Mouse (Mus musculus) 416B (cell line): ENCODE results near the gene Sar1b.
A peak's percentile ranks its signal among the peaks of the same experiment; 100 is the strongest.

ENCODE experiments used
- DNase-seq: peaks from one replicate; pipeline ENCODE4 v3.0.0; 2011; ENCODE audit warnings: low read depth

Sar1b gene

DNA sequence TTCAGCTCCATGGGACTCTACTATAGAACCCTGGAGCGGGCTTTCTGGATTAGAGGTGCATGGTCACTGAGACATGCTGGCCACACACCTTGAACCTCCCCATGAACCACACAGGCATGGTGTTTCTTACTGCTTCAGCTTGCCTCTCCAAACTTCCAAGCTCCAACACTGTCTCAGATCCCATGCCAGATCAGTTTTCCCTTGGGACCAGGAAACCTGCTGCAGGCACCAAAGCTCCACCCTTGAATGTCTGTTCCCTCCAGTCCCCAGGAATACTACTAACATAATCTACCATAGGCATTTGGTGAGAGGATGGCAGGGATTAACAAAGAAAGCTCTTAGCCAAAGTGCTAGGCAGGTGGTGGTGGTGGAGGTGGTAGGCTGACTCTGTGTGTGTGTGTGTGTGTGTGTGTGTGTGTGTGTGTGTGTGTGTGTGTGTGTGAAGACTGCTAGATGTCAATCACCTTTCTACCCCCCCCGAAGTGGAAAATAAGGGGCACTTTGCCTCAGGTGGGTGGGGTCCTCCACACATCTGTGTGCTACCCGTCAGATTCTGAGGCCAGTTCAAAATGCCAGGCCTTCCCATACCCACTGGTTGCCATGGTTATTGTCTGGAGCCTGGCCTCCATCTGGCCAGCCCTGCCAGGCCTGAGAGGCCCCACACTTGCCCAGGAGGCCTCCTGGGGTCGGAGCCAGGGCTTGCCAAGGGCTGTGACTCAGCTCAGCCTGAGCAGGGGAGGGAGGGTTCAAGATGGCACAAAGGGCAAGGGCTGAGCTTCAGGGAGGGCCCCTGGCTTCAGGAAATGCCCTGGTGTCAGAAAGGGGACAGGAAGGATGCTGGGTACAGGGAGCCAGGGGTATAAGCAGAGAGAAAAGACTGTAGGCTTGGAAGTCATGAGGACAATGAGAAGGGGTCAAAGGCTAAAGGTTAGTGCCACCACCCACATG is 68.7 kb downstream of the Sar1b start:
- peak; percentile 87 for DNase-seq

DNA sequence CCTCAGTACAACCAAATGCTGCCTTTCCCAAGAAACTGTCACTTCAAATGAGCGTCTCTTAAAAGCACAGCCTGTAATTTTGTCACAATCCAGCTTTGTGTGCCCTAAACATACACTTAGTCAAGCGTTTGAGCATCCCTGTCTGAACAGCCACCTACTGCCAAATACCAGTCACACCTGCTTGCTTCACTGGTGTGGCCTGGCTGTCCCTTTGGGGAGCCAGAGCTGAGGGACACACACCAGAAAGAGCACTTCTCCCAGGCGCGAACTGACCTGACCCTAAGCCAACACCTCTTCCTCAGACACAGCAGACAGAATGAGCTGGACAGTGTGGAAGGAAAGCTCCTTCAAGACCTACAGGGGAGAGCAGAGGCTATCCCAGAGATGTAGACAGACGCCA is 69.5 kb downstream of the Sar1b start:
- no peak for DNase-seq

DNA sequence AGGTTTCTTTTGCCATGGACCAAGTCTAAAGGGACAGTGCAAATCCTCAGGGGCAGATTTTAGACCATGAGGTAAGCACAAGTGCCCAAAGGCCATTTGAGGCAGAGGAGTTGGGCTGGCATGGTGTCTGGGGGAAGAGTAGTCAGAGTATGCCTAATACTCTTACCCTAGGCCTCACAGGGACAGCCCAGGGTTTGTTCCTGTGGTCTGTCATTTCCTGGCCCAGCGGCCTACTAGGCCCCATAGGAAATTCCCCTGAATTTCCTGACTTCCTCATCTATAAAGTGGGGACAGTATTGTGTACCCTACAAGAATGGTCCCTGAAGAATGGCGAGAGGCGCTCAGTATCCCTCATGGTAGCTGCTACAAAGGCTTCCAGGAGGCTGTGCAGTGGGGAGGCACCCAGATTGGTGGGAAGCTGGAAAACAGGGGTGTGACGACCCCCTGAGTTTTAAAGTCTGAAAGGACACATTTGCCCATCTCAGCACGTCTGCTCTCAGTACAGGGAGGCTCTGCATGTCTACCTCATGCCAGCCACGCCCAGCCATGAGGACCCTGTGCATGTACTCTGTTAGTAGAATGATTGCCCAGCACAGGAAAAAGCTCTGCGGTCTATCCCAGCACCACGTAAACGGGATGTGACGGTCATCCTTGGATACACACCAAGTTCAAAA is 70.0 kb downstream of the Sar1b start:
- peak; percentile 43 for DNase-seq

GRCm38 (mm10) chr11:51834067-51834411 is 70.6 kb downstream of the Sar1b start:
- no peak for DNase-seq

DNA sequence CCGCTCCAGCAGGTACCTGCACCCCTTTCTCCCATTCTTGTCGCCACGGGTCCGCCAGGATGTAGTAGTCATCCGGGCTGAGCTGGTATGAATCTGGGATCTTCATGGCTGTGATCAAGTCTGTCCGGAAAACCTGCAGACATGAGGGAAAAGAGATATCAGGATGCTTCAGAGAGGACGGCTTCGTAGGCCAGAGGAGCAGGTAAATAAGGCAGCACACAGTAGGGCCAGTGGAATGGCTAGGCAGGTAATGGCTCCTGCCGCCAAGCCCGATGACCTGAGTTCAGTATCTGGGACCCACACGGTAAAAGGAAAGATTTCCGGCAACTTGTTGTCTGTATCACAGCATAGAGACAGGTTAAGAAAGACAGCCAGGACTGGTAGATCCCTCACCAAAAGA is 72.1 kb downstream of the Sar1b start:
- DNase-seq, result no peak

DNA sequence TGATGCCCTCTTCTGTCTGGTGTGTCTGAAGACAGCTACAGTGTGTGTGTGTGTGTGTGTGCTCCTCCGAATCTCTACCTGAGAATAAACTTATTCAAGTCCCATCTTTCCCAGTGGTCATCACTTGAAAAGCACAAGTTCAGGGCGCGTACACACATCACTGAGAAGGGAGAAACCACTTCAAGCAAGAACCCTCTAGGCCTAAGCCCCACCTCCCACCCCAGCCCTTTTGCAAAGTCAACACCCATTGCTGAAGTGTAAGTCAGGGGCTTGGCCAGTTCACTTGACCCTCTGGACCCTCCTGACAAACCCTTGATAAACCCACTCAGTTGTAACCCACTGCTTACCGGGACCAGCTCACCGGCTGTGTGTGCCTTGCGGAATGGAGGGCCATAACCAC is 73.0 kb downstream of the Sar1b start:
- no peak for DNase-seq

GRCm38 (mm10) chr11:51837164-51838153 is 74.0 kb downstream of the Sar1b start:
- DNase-seq, result no peak

DNA sequence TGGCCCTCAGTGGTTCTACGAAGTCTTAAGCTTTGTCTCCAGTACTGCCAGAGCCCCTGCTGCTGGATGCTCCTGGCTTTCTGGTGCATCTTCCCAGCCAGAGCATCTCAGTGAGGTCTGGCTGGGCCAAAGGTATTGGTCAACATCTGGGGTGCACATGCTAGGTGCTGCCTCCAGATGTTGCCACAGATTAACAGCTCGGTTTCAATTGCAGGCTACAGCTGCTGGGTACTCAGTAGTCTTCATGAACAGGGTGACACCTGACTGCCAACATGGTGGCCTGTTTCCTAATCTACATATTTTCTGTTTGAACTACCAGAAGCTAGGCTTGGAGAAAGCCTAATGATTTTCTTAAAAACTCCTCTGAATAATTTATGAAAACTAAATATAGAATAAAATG is 75.6 kb downstream of the Sar1b start:
- DNase-seq, result no peak

GRCm38 (mm10) chr11:51839973-51840372 is 76.5 kb downstream of the Sar1b start:
- DNase-seq, result no peak

- no peak for DNase-seq
These were observed 77.2 kb downstream of the Sar1b start for GRCm38 (mm10) chr11:51840657-51841056.

- DNase-seq, result no peak
These were observed 77.7 kb downstream of the Sar1b start for GRCm38 (mm10) chr11:51841149-51841548.
